Mouse (Mus musculus): Measurements from ENCODE around the gene Serhl.

DNA sequence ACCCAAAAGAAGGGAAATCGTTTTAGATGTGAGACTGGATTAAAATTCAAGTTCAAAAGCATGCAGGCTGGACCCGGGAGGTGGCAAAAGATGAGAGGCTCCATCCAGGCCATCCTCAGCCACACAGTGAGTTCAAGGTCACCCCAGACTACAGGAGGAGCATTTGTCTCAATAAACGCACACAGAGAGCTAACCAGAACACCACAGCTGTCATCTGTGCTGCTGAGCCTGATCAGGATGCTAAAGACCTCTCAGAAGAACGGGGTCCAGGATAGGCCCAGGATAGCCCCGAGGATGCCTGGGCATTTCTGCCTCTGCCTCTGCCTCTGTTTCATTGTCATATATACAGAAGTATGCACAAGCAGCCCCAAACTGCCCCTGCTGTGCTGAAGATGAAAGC is 33.7 kb upstream of the Serhl start:
- TF ChIP-seq CTCF (IDR thresholded peaks at IDR 0.05; ENCODE audit: control insufficient read depth, insufficient read depth, low read length) (no peak), POLR2A (IDR thresholded peaks at IDR 0.05; ENCODE audit: borderline replicate concordance, control insufficient read depth, low read depth, low read length) (no peak)

Measured in bone marrow, adult 2 months (tissue).